Mouse (Mus musculus): Measurements from ENCODE around the gene Plagl2. TPM values are rescaled to one million over a fixed set of nuclear protein-coding genes. Genes with fewer than 3 reads are reported as not detected.

Gene Plagl2
- total RNA-seq, 2 experiments from 2014 or later, result 5.2 to 6.5 TPM

GRCm38 (mm10) chr2:153208149-153208548 lies 33.1 kb downstream of the Plagl2 start:
- intact Hi-C loops (cut with DNase I), result no loop called here
- DNase-seq (ENCODE audit: low spot score in 2 of 2), result no peak

- no peak for DNase-seq (ENCODE audit: low spot score in 2 of 2)
- intact Hi-C loops (cut with DNase I), result no loop called here
These were observed 38.5 kb downstream of the Plagl2 start for GRCm38 (mm10) chr2:153202766-153203165.

GRCm38 (mm10) chr2:153199114-153199513 lies 42.1 kb downstream of the Plagl2 start:
- DNase-seq (ENCODE audit: low spot score in 2 of 2), result no peak
- intact Hi-C loops (cut with DNase I), result no loop called here

- intact Hi-C loops (cut with DNase I), result no loop called here
- no peak for DNase-seq (ENCODE audit: low spot score in 2 of 2)
These were observed 42.7 kb downstream of the Plagl2 start for GRCm38 (mm10) chr2:153198485-153198884.

- no peak for DNase-seq (ENCODE audit: low spot score in 2 of 2)
- intact Hi-C loops (cut with DNase I), result no loop called here
These were observed 47.0 kb downstream of the Plagl2 start for GRCm38 (mm10) chr2:153194255-153194654.

- no peak for DNase-seq (ENCODE audit: low spot score in 2 of 2)
- intact Hi-C loops (cut with DNase I), result no loop called here
These were observed 50.0 kb downstream of the Plagl2 start for GRCm38 (mm10) chr2:153191242-153191641.

- intact Hi-C loops (cut with DNase I), result no loop called here
- no peak for DNase-seq (ENCODE audit: low spot score in 2 of 2)
These were observed 53.4 kb downstream of the Plagl2 start for GRCm38 (mm10) chr2:153187848-153188247.

- DNase-seq (ENCODE audit: low spot score in 2 of 2), result peak in 1 of 2 experiments; percentile 20
- intact Hi-C loops (cut with DNase I), result no loop called here
These were observed 55.0 kb downstream of the Plagl2 start for GRCm38 (mm10) chr2:153186176-153186591.

- intact Hi-C loops (cut with DNase I), result no loop called here
- DNase-seq (ENCODE audit: low spot score in 2 of 2), result no peak
These were observed 61.3 kb downstream of the Plagl2 start for GRCm38 (mm10) chr2:153179961-153180360.

GRCm38 (mm10) chr2:153179126-153179860 lies 61.9 kb downstream of the Plagl2 start:
- intact Hi-C loops (cut with DNase I), result no loop called here
- no peak for DNase-seq (ENCODE audit: low spot score in 2 of 2)

Other genes with a start within 250 kb of the Plagl2 start
- gene Pdrg1, start 226.0 kb downstream of the Plagl2 start, total RNA-seq (2021), result 10 to 100 TPM; 46.9 to 59.5 TPM
- 1 to 10 TPM; 5.2 to 7.0 TPM for gene Xkr7, start 209.6 kb downstream of the Plagl2 start, total RNA-seq (2021)
- gene Ccm2l, start 175.5 kb downstream of the Plagl2 start, total RNA-seq (2021), result 1 to 10 TPM; 4.0 to 5.8 TPM
- gene Hck, start 133.0 kb downstream of the Plagl2 start, total RNA-seq (2021), result 1 to 10 TPM; 2.1 to 2.4 TPM
- gene Tm9sf4, start 80.1 kb downstream of the Plagl2 start, total RNA-seq (2021), result 100 to 1,000 TPM; 114 to 123 TPM
- gene Tspyl3, start 16.0 kb downstream of the Plagl2 start, total RNA-seq (2021), result 10 to 100 TPM; 26.2 to 29.5 TPM
- gene Pofut1, start 107 bp upstream of the Plagl2 start, total RNA-seq (2021), result 10 to 100 TPM; 14.9 to 18.4 TPM
- 10 to 100 TPM; 56.4 to 58.6 TPM for gene Kif3b, start 50.0 kb upstream of the Plagl2 start, total RNA-seq (2021)
- gene Asxl1, start 104.4 kb upstream of the Plagl2 start, total RNA-seq (2021), result 10 to 100 TPM; 34.3 to 36.7 TPM

Measured in left cerebral cortex, postnatal 36 days (tissue).